Mouse (Mus musculus) embryonic fibroblast, embryonic 13.5 days (primary cell): ENCODE data around the gene Sesn1.

Experiments used
- CTCF ChIP-seq: IDR thresholded peaks from 2 replicates; pipeline ENCODE4 v1.5.1; 2011; ENCODE audit warnings: mild to moderate bottlenecking, control low read depth, low read length, moderate library complexity, borderline replicate concordance; ENCODE audit not compliant: insufficient read depth
- POLR2A ChIP-seq: IDR thresholded peaks from 2 replicates; pipeline ENCODE4 v1.6.1; 2011; ENCODE audit warnings: low read depth, mild to moderate bottlenecking, control low read depth, low read length, moderate library complexity

- TF ChIP-seq CTCF: no peak
- TF ChIP-seq POLR2A: no peak
These were observed 117.0 kb downstream of the Sesn1 start for GRCm38 (mm10) chr10:41926726-41927125.
